Mouse (Mus musculus): ENCODE results near the gene L3mbtl4.
A peak's percentile ranks its signal among the peaks of the same experiment; 100 is the strongest.

The L3mbtl4 gene

DNA sequence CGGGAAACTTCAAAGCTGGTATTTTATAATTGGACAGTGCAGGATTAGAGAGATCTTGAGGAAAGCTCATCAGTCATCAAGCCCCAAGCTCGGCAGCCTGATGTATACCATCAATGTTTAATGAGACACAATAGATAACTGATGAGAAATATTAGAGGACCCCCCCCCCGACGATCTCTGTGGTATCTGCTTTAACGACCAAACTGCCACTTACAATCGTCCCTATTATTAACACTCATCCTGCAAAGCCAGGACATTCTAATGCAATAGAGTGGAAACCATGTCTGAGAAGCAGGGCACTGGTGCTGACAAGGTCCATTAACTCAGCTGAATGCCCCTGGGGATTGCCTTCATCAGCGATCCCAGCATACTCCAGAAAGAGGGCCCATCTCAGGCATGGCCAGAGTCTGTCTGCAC lies 398.5 kb downstream of the L3mbtl4 start:
- DNase-seq: peak; percentile 12

GRCm38 (mm10) chr17:68710701-68711100 lies 437.1 kb downstream of the L3mbtl4 start:
- no peak for DNase-seq

DNA sequence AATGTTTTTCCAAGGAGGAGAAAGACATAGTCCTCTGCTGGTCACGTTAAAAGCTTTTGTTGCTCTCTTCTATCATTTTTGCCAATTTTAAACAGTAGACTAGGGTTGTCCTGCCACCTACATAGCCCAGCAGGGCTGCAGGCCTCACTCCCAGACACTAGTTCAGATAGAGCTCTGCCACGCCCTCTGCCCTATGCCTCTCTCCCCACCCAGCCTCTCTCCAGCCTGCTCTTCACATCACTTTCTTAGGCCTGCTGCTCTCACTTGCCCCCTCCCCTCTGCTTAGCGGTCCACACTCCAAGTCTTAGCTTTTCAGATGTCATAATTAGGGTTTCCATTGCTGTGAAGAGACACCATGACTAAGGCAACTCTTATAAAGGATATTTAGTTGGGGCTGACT lies 437.8 kb downstream of the L3mbtl4 start:
- no peak for DNase-seq

DNA sequence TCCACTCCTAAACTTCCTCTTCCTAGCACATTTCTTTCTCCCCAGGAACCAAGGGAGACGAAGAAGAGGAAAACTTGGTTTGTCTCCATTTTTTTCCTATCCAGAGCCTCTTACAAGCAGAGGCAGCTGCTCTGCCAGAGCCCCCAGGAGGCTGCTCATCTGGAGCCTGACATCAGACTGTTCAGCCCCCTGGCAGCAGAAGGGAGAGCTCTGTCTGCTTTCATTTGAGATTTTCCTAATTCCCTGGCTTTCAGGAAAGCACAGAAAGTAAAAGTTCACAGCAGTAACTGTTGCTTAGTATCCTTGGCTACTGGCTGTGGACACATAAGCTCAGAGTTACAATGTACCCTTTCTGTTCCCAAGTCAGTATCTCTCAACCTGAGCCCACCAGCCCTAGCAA lies 474.7 kb downstream of the L3mbtl4 start:
- DNase-seq: no peak

- no peak for DNase-seq
Observed at GRCm38 (mm10) chr17:68750513-68750912, 476.9 kb downstream of the L3mbtl4 start.

GRCm38 (mm10) chr17:68753112-68753511 lies 479.5 kb downstream of the L3mbtl4 start:
- no peak for DNase-seq

DNA sequence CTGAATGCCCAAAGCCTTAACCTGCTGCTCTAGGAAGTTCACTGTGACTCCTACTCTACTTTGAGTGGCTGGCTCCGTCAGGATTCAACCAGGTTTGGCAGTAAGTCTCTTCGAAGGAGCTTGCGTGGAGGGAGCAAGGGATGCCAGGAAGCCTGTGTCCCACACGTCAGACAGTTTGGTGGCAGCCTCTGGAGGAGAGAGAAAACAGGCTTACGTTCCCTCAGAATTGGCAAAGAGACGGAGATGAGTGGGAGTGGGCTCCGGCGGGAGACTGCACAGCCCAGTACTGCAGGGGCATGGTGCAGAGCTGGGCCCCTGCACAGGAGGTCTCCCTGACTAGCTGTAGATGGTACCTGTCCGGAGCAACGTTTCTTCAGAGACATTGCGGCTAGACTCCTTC lies 481.2 kb downstream of the L3mbtl4 start:
- DNase-seq: no peak

- no peak for DNase-seq
Observed at GRCm38 (mm10) chr17:68758428-68758827, 484.8 kb downstream of the L3mbtl4 start.

DNA sequence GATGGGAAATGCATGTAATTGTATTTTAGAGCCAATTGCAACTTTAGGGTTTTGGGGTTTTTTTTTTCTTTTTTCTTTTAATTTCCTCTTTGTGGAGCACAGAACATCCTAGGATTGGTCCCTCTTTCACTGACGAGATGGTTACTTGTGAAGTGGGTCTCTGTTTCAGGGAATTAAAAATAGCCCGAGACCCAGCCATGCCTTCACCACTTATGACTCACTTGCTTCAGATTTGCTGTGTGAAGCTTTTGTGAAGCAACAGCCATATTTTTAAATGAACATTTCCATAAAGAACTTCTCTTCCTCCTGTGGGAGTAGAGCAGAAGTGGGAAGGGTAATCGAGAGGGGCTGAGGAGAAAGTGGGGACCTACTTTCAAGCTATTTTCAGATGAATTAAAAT lies 485.3 kb downstream of the L3mbtl4 start:
- DNase-seq: no peak

DNA sequence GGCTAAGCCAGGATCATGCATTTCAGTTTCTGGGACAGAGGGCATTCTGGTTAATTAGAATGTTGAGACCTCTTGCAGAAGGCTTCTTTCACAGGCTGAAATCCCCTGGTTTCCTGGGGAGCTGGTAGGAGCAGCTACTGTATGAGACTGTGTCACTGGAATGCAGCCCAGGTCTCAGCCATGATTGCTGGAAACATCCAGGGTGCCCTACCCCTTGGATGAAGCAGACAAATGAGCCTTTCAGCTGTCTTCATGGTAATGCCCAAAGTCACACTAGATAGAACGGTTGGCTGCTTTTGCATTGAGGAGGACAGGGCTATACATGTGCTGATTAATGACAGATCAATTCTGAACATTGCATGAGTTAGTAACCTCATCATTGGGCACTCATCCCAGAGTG lies 486.4 kb downstream of the L3mbtl4 start:
- DNase-seq: no peak

DNA sequence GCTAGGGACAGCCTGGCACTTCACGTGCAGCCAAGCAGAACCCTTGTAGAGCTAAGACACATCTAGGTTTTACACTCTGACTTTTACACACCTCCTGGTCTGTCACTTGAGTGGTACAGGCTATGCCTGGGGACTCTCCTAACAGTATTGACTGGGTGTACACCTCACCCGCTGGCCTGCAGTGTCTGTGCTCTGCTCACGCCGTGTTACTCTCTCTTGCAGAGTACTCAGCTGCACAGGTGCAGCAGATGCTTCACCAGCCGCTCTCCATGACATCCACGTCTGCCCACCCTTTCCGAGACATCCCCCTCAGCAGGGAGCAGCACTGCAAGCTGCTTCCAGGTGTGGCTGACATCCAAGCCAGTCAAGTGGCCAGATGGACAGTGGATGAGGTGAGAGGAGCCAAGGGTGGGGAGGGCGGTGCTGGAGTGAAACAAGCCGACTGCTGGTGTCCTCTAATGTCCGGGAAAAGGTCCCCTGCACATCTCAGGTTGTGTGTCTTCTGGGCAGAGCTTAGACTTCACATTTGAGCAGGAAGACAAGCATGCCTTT lies 490.8 kb downstream of the L3mbtl4 start:
- no peak for DNase-seq

DNA sequence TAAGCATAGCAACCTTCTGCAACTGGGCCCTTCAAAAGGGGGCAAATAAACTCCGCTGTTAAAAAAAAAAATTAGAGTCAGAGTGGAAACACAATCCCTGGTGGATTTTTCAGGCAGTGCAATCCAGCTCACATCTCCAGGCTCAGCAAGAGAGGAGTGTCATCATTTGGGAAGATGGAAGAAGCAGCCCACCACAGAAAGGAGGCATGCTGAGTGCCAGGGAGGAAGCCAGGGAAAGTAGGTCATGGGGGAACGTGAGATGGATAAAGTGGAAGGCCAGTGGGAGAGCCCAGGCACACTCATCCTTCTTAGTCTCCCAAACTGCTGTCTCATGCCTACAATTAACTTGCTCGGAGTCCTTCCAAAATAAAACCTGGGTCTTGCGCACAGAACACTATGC lies 496.0 kb downstream of the L3mbtl4 start:
- DNase-seq: no peak

DNA sequence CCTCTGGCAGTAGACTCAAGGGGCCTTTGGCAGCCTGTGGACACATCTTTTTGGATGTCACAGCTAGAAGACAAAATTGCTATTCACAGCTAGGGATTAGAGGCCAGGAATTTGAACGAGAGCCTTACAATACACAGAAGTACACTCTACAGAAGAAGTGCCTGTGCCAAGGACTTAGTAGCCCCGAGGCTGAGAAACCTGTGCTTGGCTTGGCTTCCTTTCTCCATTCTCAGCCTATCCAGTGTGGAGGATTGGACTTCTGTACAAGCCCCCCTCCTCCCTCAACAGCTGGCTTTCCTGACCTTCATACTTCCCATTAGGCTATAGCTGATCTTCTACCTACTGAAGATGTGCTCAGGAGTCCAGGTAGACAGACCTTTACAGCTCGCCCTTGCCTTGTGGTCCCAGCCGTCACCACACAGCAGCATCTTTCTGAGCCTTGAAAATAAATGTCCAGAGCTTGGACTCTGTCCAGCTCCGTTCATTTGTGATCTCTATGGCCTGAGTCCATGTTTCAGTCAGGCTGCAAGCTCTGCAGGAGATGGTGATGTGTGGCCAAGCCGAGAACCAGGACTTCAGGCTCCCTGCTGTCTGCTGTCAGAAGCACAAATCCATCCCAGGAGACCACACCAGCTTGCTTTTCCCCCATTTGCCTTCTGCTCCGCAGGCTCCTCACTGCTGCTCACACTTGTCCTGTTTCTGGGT lies 497.6 kb downstream of the L3mbtl4 start:
- no peak for DNase-seq

GRCm38 (mm10) chr17:68793741-68794140 lies 520.1 kb downstream of the L3mbtl4 start:
- no peak for DNase-seq

DNA sequence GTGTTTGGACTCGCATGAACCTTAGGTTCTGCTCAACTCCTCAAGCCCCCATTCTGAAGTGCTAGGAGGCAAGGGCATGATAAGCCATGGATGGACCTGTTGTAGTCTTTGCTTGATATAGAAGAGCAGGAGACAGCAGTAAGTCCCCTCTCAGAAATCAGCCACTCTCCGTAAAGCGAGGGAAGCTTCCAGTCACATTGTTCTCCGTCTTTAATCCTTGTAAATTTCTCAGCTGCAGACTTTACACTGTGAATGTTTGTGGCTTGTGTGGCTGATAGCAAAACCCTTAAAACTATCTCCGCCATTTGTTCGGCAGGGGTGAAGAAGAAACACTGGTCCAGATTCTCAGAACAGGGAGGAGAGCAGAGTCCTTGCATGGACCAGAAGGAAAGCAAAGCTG lies 552.7 kb downstream of the L3mbtl4 start, which contains the start of gene Tmem200c:
Gene Tmem200c (plus strand): TSS at position 301 of the 400 bp plus-strand sequence.
- no peak for DNase-seq
